Mouse (Mus musculus): ENCODE data around the gene Hist1h2bl. TPM values are rescaled to one million over a fixed set of nuclear protein-coding genes. Genes with fewer than 3 reads are reported as not detected.

Gene Hist1h2bl
- 18.0 and 18.2 TPM in 2 replicates for polyA plus RNA-seq (2012; rRNA removed)

DNA sequence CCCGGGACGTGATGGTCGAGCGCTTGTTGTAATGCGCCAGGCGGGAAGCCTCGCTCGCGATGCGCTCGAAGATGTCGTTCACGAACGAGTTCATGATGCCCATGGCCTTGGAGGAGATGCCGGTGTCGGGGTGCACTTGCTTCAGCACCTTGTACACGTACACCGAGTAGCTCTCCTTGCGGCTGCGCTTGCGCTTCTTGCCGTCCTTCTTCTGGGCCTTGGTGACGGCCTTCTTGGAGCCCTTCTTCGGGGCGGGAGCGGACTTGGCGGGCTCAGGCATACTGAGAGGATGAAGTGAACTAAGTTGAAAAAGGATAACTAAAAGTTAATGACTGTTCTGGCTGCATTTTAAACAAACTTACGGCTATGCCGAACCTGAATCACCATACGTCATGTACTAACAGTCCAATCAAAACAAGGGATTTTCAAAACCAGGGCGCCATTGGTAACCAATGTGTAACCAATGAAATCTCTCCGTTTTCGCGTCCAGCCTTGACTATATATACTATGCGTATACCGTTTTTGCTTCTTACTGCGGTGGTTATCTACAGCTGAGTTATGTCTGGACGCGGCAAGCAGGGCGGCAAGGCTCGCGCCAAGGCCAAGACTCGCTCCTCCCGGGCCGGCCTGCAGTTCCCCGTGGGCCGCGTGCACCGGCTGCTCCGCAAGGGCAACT is at the start of gene Hist1h2bl, which contains the start of gene Hist1h2ai:
TSS of gene Hist1h2bl (minus strand) at position 280 of the 676 bp plus-strand sequence.
TSS of gene Hist1h2ai (plus strand) at position 559 of the 676 bp plus-strand sequence.

DNA sequence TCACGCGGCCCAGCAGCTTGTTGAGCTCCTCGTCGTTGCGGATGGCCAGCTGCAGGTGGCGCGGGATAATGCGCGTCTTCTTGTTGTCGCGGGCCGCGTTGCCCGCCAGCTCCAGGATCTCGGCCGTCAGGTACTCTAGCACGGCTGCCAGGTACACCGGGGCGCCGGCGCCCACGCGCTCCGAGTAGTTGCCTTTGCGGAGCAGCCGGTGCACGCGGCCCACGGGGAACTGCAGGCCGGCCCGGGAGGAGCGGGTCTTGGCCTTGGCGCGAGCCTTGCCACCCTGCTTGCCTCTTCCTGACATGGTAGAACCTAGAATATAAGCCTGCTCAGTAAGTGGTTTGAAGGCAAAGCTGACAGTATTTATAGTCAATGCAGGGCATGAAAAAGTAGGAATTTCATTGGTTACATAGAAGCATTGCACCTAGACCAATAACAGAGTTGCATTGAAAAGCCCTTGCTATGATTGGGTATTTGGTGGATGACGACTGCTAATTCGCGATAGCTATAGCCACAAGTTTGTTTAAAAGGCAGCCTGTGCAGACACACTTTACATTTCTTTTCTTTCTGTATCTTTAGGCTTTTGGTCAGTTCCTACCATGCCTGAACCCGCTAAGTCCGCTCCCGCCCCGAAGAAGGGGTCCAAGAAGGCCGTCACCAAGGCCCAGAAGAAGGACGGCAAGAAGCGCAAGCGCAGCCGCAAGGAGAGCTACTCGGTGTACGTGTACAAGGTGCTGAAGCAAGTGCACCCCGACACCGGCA is 37.8 kb upstream of the Hist1h2bl start, which contains the start of the genes Hist1h2ak and Hist1h2bn:
TSS of gene Hist1h2ak (minus strand) at position 304 of the 762 bp plus-strand sequence.
TSS of gene Hist1h2bn (plus strand) at position 600 of the 762 bp plus-strand sequence.

DNA sequence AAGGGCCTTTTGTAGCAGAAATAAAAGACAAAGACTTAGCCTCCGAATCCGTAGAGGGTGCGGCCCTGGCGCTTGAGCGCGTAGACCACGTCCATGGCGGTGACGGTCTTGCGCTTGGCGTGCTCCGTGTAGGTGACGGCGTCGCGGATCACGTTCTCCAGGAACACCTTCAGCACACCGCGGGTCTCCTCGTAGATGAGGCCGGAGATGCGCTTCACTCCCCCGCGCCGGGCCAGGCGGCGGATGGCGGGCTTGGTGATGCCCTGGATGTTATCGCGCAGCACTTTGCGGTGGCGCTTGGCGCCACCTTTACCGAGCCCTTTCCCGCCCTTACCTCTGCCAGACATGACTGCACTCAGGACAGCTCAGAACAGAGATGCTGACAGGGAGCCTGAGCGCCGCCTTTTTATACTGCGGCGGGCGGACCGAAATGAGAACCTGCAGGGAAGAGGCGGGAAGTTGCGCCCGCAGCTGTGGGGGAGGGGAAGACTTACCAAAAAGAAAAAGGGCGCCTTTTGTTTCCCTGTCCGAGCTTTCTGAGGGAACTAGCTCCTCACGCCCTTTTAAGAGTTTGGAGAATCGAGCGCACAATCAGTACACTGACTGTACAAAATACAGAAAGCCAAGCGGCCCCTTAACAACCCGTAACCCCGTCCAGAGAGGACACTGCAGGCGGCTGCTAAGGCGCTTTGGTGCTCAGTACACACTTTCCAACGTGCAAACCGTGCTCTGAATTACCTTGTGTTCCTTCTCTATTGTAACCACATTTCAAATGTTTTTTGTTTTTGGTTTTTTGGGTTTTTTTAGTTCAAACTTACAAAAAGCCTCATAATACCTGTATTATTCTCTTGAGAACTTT is 34.4 kb upstream of the Hist1h2bl start, which contains the start of gene Hist1h4k:
TSS of gene Hist1h4k (minus strand) at position 347 of the 859 bp plus-strand sequence.

DNA sequence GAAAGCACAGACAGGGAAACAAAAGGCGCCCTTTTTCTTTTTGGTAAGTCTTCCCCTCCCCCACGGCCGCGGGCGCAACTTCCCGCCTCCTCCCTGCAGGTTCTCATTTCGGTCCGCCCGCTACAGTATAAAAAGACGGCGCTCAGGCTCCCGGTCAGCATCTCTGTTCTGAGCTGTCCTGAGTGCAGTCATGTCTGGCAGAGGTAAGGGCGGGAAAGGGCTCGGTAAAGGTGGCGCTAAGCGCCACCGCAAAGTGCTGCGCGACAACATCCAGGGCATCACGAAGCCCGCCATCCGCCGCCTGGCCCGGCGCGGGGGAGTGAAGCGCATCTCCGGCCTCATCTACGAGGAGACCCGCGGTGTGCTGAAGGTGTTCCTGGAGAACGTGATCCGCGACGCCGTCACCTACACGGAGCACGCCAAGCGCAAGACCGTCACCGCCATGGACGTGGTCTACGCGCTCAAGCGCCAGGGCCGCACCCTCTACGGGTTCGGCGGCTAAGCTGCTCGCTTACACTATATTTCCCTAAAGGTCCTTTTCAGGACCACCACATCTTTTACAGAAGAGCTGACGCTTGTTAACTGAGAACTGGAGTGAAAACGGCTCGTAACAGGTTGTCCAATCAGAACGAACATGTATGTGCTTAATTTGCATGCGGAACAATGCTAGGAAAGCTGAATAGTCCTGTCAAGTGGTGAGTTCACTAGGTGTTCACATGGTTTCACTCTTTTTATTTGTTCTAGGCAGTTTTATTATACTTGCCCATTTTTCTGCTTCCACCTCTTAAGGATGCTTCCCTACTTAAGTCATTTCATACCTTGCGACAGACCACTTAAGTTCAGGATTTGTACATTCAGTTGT is 19.2 kb upstream of the Hist1h2bl start, which contains the start of gene Hist1h4j:
TSS of gene Hist1h4j (plus strand) at position 159 of the 862 bp plus-strand sequence.

DNA sequence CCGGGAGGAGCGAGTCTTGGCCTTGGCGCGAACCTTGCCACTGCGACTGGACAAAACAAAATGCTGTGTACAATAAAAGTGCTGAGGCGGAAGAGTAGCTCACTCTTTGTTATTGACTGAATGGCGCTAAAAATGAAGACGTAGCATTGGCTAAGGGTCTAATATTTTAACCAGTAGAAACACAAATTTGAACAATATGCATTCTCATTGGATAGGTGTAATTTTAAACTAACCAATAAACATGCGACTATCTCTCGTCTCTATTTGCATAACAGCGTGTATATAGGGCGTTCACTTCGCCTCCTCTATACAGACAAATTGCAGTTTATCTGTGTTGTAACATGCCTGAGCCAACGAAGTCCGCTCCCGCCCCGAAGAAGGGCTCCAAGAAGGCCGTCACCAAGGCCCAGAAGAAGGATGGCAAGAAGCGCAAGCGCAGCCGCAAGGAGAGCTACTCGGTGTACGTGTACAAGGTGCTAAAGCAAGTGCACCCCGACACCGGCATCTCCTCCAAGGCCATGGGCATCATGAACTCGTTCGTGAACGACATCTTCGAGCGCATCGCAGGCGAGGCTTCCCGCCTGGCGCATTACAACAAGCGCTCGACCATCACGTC is 5.9 kb upstream of the Hist1h2bl start, which contains the start of gene Hist1h2bm:
TSS of gene Hist1h2bm (plus strand) at position 288 of the 616 bp plus-strand sequence.

DNA sequence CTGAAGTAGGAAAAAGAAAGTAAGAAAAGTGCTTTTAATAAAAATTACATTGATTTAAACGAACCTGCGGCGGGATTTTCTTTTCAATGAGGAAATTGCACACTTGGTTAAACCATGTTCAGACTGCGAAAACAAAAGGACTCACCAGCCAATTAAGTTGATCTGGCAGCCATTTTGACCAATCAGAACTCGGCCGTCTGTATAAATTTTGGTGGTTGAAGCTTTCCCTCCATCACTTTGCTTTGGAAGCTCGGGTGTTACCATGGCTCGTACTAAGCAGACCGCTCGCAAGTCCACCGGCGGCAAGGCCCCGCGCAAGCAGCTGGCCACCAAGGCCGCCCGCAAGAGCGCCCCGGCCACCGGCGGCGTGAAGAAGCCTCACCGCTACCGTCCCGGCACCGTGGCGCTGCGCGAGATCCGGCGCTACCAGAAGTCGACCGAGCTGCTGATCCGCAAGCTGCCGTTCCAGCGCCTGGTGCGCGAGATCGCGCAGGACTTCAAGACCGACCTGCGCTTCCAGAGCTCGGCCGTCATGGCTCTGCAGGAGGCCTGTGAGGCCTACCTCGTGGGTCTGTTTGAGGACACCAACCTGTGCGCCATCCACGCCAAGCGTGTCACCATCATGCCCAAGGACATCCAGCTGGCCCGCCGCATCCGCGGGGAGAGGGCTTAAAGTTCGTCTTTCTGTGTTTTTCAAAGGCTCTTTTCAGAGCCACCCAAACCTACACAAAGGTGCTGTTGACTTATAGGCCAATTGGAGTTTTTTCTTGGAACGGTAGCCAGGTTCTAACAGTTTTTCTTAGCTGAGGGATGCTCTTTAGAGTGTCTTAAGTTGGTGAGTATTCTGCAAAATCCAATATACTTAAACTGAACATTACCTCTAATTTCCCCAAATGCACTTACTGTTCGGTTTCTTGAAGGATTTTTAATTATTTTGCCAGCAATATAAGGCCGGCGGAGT is 1.7 kb upstream of the Hist1h2bl start, which contains the start of gene Hist1h3h:
TSS of gene Hist1h3h (plus strand) at position 263 of the 961 bp plus-strand sequence.

DNA sequence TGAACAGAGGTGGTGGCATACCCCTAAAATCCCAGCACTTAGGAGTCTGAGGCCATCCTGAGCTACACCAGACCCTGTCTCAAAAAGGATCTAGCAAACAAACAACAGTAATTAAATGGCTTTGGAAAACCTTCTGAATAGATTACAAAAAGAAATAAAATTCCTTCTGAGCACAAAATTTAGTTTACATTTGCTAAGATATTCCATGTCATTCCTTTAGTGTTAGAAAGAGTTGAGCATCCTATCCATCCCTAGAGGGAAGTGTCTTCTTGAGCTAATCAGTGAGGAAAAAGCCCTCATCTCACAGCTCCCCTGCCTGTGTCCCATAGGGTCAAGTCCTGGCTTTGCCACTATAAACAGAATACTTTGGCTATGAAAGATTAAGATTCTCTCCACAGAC is 18.1 kb downstream of the Hist1h2bl start, which contains the start of gene Olfr1359:
TSS of gene Olfr1359 (plus strand) at position 301 of the 400 bp plus-strand sequence.

DNA sequence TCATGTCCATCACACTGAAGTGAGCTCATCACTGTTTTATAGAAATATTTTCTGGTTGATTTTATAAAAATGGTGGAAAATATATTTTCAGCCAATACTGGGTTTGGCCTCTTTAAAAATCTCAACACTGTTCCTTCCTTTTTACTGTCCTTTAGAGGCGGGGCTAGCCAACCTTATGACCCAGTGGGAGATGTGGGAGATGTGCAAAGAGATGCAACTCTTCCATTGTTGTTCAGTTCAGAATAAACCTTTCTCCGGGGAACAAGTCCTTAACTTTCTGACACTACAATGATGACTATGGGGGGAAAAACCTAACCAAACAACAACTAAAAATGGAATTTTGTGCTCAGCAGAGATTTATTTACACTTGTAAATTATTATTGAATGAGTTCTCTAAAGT is 38.6 kb downstream of the Hist1h2bl start, which contains the start of gene Olfr1360:
TSS of gene Olfr1360 (minus strand) at position 101 of the 400 bp plus-strand sequence.

Other genes with a start within 250 kb of the Hist1h2bl start
- 1.1 and 1.3 TPM in 2 replicates for gene Nkapl, start 247.6 kb downstream of the Hist1h2bl start, polyA plus RNA-seq (2012; rRNA removed)
- 2.7 and 3.2 TPM in 2 replicates for gene Zkscan4, start 237.2 kb downstream of the Hist1h2bl start, polyA plus RNA-seq (2012; rRNA removed)
- gene Gm10065, start 236.7 kb downstream of the Hist1h2bl start, polyA plus RNA-seq (2012; rRNA removed): not detected in 2 replicates
- gene AK157302, start 220.9 kb downstream of the Hist1h2bl start, polyA plus RNA-seq (2012; rRNA removed): 0.16 and 0.34 TPM in 2 replicates
- 2.2 and 4.0 TPM in 2 replicates for gene Gm11273, start 214.7 kb downstream of the Hist1h2bl start, polyA plus RNA-seq (2012; rRNA removed)
- gene Zkscan8, start 185.0 kb downstream of the Hist1h2bl start, polyA plus RNA-seq (2012; rRNA removed): 6.1 and 13.8 TPM in 2 replicates
- gene Olfr1366, start 173.3 kb downstream of the Hist1h2bl start, polyA plus RNA-seq (2012; rRNA removed): not detected in 2 replicates
- not detected in 2 replicates for gene Olfr1535, start 156.2 kb downstream of the Hist1h2bl start, polyA plus RNA-seq (2012; rRNA removed)
- gene Olfr1364, start 134.4 kb downstream of the Hist1h2bl start, polyA plus RNA-seq (2012; rRNA removed): not detected in 2 replicates
- gene Olfr1362, start 102.1 kb downstream of the Hist1h2bl start, polyA plus RNA-seq (2012; rRNA removed): not detected in 2 replicates
- gene Olfr11, start 73.6 kb downstream of the Hist1h2bl start, polyA plus RNA-seq (2012; rRNA removed): 0.01 TPM in 1 of 2 replicates, not detected in the other
- gene Olfr1361, start 52.8 kb downstream of the Hist1h2bl start, polyA plus RNA-seq (2012; rRNA removed): not detected in 2 replicates
- gene Olfr1360, start 38.7 kb downstream of the Hist1h2bl start, polyA plus RNA-seq (2012; rRNA removed): not detected in 2 replicates
- not detected in 2 replicates for gene Olfr1359, start 18.0 kb downstream of the Hist1h2bl start, polyA plus RNA-seq (2012; rRNA removed)
- gene Hist1h2ai, start 279 bp upstream of the Hist1h2bl start, polyA plus RNA-seq (2012; rRNA removed): 15.1 and 39.4 TPM in 2 replicates
- 39.3 and 62.8 TPM in 2 replicates for gene Hist1h3h, start 1.5 kb upstream of the Hist1h2bl start, polyA plus RNA-seq (2012; rRNA removed)
- 9.2 and 22.6 TPM in 2 replicates for gene Hist1h2bm, start 5.9 kb upstream of the Hist1h2bl start, polyA plus RNA-seq (2012; rRNA removed)
- 11.9 and 16.4 TPM in 2 replicates for gene Hist1h4j, start 18.9 kb upstream of the Hist1h2bl start, polyA plus RNA-seq (2012; rRNA removed)
- gene Hist1h4k, start 34.4 kb upstream of the Hist1h2bl start, polyA plus RNA-seq (2012; rRNA removed): 29.0 and 72.0 TPM in 2 replicates
- gene Hist1h2ak, start 37.7 kb upstream of the Hist1h2bl start, polyA plus RNA-seq (2012; rRNA removed): 32.6 and 49.5 TPM in 2 replicates
- 14.7 and 18.0 TPM in 2 replicates for gene Hist1h2bn, start 38.0 kb upstream of the Hist1h2bl start, polyA plus RNA-seq (2012; rRNA removed)
- 8.9 and 15.5 TPM in 2 replicates for gene Hist1h1b, start 64.5 kb upstream of the Hist1h2bl start, polyA plus RNA-seq (2012; rRNA removed)
- 45.2 and 84.3 TPM in 2 replicates for gene Hist1h3i, start 67.2 kb upstream of the Hist1h2bl start, polyA plus RNA-seq (2012; rRNA removed)
- 11.9 and 22.1 TPM in 2 replicates for gene Hist1h2an, start 71.1 kb upstream of the Hist1h2bl start, polyA plus RNA-seq (2012; rRNA removed)
- 1.1 and 3.4 TPM in 2 replicates for gene Hist1h2bp, start 71.3 kb upstream of the Hist1h2bl start, polyA plus RNA-seq (2012; rRNA removed)
- 18.6 and 19.5 TPM in 2 replicates for gene Hist1h2bq, start 94.1 kb upstream of the Hist1h2bl start, polyA plus RNA-seq (2012; rRNA removed)
- 1.2 TPM in 1 of 2 replicates, not detected in the other for gene Hist1h2ao, start 94.3 kb upstream of the Hist1h2bl start, polyA plus RNA-seq (2012; rRNA removed)
- 38.4 TPM in 1 of 2 replicates, not detected in the other for gene Hist1h4m, start 95.6 kb upstream of the Hist1h2bl start, polyA plus RNA-seq (2012; rRNA removed)
- 25.3 and 35.4 TPM in 2 replicates for gene Hist1h4n, start 116.1 kb upstream of the Hist1h2bl start, polyA plus RNA-seq (2012; rRNA removed)
- gene Hist1h2ap, start 117.4 kb upstream of the Hist1h2bl start, polyA plus RNA-seq (2012; rRNA removed): 59.8 and 81.8 TPM in 2 replicates
- gene Hist1h2br, start 117.6 kb upstream of the Hist1h2bl start, polyA plus RNA-seq (2012; rRNA removed): 8.4 and 17.0 TPM in 2 replicates
- gene Zfp184, start 229.0 kb upstream of the Hist1h2bl start, polyA plus RNA-seq (2012; rRNA removed): 13.1 and 19.9 TPM in 2 replicates